Mouse (Mus musculus): ENCODE results near the gene Prex1. TPM values are rescaled to one million over a fixed set of nuclear protein-coding genes. Genes with fewer than 3 reads are reported as not detected.

Gene Prex1
- polyA plus RNA-seq, 1 experiment from 2014 or later = 31.9 TPM

- DNase-seq (ENCODE audit: low spot score) (no peak), ATAC-seq (ENCODE audit: insufficient read depth, low FRiP score, low TSS enrichment) (0 out of 2 replicates have a peak, but pooled peaks have one; percentile 27)
- Histone ChIP-seq H3K27me3 (ENCODE audit: control insufficient read depth, insufficient read depth, low read length) (no peaks in the 10 kb centered on the region), H3K4me2 (ENCODE audit: low read depth) (no peak overlapping the region), H3K9me3 (ENCODE audit: control insufficient read depth, low read length) (peaks cover 3% of the 10 kb centered on the region; the same call in 1 of the 2 replicates), H3K4me1 (ENCODE audit: control insufficient read depth, insufficient read depth, low read length) (peaks cover 11% of the 10 kb centered on the region), H3K9ac (ENCODE audit: low read length) (no peak overlapping the region), H3K4me3 (ENCODE audit: low read depth, low read length) (no peak overlapping the region), H3K36me3 (ENCODE audit: control insufficient read depth, insufficient read depth, low read length) (peaks cover 2% of the 10 kb centered on the region), H3K27ac (ENCODE audit: low read depth, low read length) (no peak overlapping the region)
- 37% methylated on average over 23 of the region's 23 CpGs for WGBS
These were observed 12.2 kb downstream of the Prex1 start for GRCm38 (mm10) chr2:166701248-166702112.

GRCm38 (mm10) chr2:166700732-166701131 is 12.9 kb downstream of the Prex1 start:
- DNase-seq (ENCODE audit: low spot score) (no peak), ATAC-seq (ENCODE audit: insufficient read depth, low FRiP score, low TSS enrichment) (no peak)
- Histone ChIP-seq H3K4me1 (ENCODE audit: control insufficient read depth, insufficient read depth, low read length) (peaks cover 11% of the 10 kb centered on the region), H3K4me3 (ENCODE audit: low read depth, low read length) (no peak overlapping the region), H3K27ac (ENCODE audit: low read depth, low read length) (no peak overlapping the region), H3K4me2 (ENCODE audit: low read depth) (no peak overlapping the region), H3K27me3 (ENCODE audit: control insufficient read depth, insufficient read depth, low read length) (no peaks in the 10 kb centered on the region), H3K9me3 (ENCODE audit: control insufficient read depth, low read length) (peaks cover 3% of the 10 kb centered on the region; the same call in 1 of the 2 replicates), H3K9ac (ENCODE audit: low read length) (no peak overlapping the region), H3K36me3 (ENCODE audit: control insufficient read depth, insufficient read depth, low read length) (peaks cover 2% of the 10 kb centered on the region)
- 82% methylated on average over 13 of the region's 13 CpGs for WGBS

DNA sequence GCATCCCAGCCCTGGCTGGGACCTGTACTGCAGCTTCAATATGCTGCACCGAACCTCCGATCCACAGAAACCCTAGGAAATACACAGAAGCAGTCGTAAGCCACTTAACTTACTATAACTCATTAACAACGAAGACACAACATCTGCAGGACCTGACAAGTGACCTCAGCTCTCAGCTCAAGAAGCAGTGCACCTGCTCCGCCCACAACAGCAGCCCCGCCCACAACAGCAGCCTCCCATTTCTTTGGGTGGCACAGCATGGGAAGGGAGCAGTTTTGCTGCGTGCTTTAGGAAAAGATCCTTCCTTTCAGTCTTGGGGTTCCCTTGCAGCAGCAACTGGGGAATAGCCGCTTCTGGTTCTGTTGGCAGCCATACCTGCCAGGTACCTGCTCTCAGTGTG is 13.5 kb downstream of the Prex1 start:
- DNase-seq (ENCODE audit: low spot score) (no peak), ATAC-seq (ENCODE audit: insufficient read depth, low FRiP score, low TSS enrichment) (no peak)
- H3K4me2 ChIP-seq (ENCODE audit: low read depth) = no peak overlapping the region
- H3K27ac ChIP-seq (ENCODE audit: low read depth, low read length) = no peak overlapping the region
- WGBS = 54% methylated on average over 8 of the region's 8 CpGs
- no peak overlapping the region for H3K4me3 ChIP-seq (ENCODE audit: low read depth, low read length)
- H3K27me3 ChIP-seq (ENCODE audit: control insufficient read depth, insufficient read depth, low read length) = no peaks in the 10 kb centered on the region
- no peak overlapping the region for H3K9ac ChIP-seq (ENCODE audit: low read length)
- H3K4me1 ChIP-seq (ENCODE audit: control insufficient read depth, insufficient read depth, low read length) = peaks cover 11% of the 10 kb centered on the region
- H3K36me3 ChIP-seq (ENCODE audit: control insufficient read depth, insufficient read depth, low read length) = peaks cover 2% of the 10 kb centered on the region
- peaks cover 3% of the 10 kb centered on the region; the same call in 1 of the 2 replicates for H3K9me3 ChIP-seq (ENCODE audit: control insufficient read depth, low read length)

GRCm38 (mm10) chr2:166699552-166699951 is 14.1 kb downstream of the Prex1 start:
- Histone ChIP-seq H3K4me2 (ENCODE audit: low read depth) (no peak overlapping the region), H3K27ac (ENCODE audit: low read depth, low read length) (no peak overlapping the region), H3K9me3 (ENCODE audit: control insufficient read depth, low read length) (no peaks in the 10 kb centered on the region), H3K4me3 (ENCODE audit: low read depth, low read length) (no peak overlapping the region), H3K4me1 (ENCODE audit: control insufficient read depth, insufficient read depth, low read length) (peaks cover 11% of the 10 kb centered on the region), H3K9ac (ENCODE audit: low read length) (no peak overlapping the region), H3K36me3 (ENCODE audit: control insufficient read depth, insufficient read depth, low read length) (no peaks in the 10 kb centered on the region; the same call in none of the 2 replicates), H3K27me3 (ENCODE audit: control insufficient read depth, insufficient read depth, low read length) (no peaks in the 10 kb centered on the region)
- ATAC-seq (ENCODE audit: insufficient read depth, low FRiP score, low TSS enrichment) (no peak), DNase-seq (ENCODE audit: low spot score) (no peak)
- 93% methylated on average over 5 of the region's 5 CpGs for WGBS

DNA sequence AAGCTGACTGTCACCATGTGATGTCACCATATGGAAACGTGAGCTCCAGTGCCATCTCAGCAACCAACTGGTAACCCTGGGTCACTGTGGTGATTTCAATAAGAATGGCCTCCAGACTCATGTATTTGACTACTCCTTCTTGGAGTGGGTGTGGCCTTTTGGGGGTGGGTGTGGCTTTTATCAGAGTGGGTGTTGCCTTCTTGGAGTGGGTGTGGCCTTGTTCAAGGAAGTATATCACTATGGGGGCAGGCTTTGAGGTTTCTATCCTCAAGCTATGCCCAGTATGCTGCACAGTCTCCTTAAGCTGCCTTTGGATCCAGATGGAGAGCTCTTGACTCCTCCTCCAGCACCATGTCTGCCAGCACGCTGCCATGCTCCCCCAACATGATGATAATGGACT is 19.0 kb downstream of the Prex1 start:
- Histone ChIP-seq H3K9me3 (ENCODE audit: control insufficient read depth, low read length) (no peaks in the 10 kb centered on the region), H3K4me3 (ENCODE audit: low read depth, low read length) (no peak overlapping the region), H3K9ac (ENCODE audit: low read length) (no peak overlapping the region), H3K27ac (ENCODE audit: low read depth, low read length) (no peak overlapping the region), H3K36me3 (ENCODE audit: control insufficient read depth, insufficient read depth, low read length) (no peaks in the 10 kb centered on the region), H3K27me3 (ENCODE audit: control insufficient read depth, insufficient read depth, low read length) (no peaks in the 10 kb centered on the region), H3K4me2 (ENCODE audit: low read depth) (no peak overlapping the region), H3K4me1 (ENCODE audit: control insufficient read depth, insufficient read depth, low read length) (peaks cover 17% of the 10 kb centered on the region)
- DNase-seq (ENCODE audit: low spot score) (no peak), ATAC-seq (ENCODE audit: insufficient read depth, low FRiP score, low TSS enrichment) (no peak)
- 97% methylated on average over 2 of the region's 2 CpGs for WGBS

- 78% methylated on average over 4 of the region's 4 CpGs for WGBS
- no peaks in the 10 kb centered on the region for H3K27me3 ChIP-seq (ENCODE audit: control insufficient read depth, insufficient read depth, low read length)
- peaks cover 17% of the 10 kb centered on the region for H3K4me1 ChIP-seq (ENCODE audit: control insufficient read depth, insufficient read depth, low read length)
- DNase-seq (ENCODE audit: low spot score) (no peak), ATAC-seq (ENCODE audit: insufficient read depth, low FRiP score, low TSS enrichment) (no peak)
- no peak overlapping the region for H3K27ac ChIP-seq (ENCODE audit: low read depth, low read length)
- no peaks in the 10 kb centered on the region for H3K36me3 ChIP-seq (ENCODE audit: control insufficient read depth, insufficient read depth, low read length)
- H3K9ac ChIP-seq (ENCODE audit: low read length) = no peak overlapping the region
- H3K4me2 ChIP-seq (ENCODE audit: low read depth) = no peak overlapping the region
- H3K4me3 ChIP-seq (ENCODE audit: low read depth, low read length) = no peak overlapping the region
- H3K9me3 ChIP-seq (ENCODE audit: control insufficient read depth, low read length) = no peaks in the 10 kb centered on the region
These were observed 20.2 kb downstream of the Prex1 start for GRCm38 (mm10) chr2:166693394-166693793.

DNA sequence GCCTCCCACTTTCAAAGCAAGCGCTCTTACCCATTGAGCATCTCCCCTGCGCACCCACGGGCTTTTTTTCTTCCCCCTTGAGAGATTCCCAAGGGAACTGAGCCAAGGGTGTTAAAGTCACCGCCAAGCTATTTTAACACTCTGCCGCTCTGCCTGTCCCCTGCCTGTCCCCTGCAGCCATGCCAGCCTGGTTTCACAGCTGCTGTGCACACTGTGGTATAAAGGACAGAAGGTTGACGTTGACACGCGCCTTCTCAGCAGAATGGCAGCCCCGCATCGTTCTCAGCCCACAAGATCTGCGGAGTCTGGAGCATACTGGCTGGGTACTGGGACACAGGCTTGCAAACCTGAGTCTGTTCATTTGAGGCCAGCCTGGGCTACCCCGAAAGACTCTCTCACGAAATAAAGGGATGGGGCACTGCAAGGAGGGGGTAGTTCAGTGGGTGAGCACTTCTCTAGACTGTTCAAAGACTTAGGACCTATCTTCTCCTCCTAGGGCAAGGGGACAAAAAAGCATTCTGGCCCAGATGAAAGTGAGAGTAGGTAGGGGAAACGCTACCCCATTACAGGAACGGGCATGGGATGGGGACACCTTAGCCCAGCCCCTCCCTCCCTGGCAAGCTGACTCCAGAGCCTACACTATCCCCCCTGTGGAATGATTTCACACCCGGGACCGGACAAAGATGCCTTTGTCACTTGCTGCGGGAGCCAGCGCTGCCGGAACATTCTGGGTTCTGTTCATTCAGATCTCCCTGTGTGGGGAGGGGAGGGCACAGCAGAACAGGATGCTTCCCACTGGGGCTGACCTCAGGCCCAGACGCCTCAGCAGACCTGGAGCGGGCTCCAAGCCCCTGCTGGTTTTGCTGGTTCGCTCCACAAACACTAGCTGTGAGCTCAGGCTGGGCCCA is 21.8 kb downstream of the Prex1 start:
- H3K9ac ChIP-seq (ENCODE audit: low read length) = peak overlapping the region; percentile 29
- no peak overlapping the region for H3K4me3 ChIP-seq (ENCODE audit: low read depth, low read length)
- DNase-seq (ENCODE audit: low spot score) (no peak), ATAC-seq (ENCODE audit: insufficient read depth, low FRiP score, low TSS enrichment) (peak; percentile 68; the same call in 1 of the 2 replicates)
- H3K4me2 ChIP-seq (ENCODE audit: low read depth) = no peak overlapping the region
- H3K4me1 ChIP-seq (ENCODE audit: control insufficient read depth, insufficient read depth, low read length) = peaks cover 26% of the 10 kb centered on the region
- H3K9me3 ChIP-seq (ENCODE audit: control insufficient read depth, low read length) = no peaks in the 10 kb centered on the region
- WGBS = 56% methylated on average over 23 of the region's 23 CpGs
- H3K27me3 ChIP-seq (ENCODE audit: control insufficient read depth, insufficient read depth, low read length) = no peaks in the 10 kb centered on the region
- peak overlapping the region; percentile 56 for H3K27ac ChIP-seq (ENCODE audit: low read depth, low read length)
- no peaks in the 10 kb centered on the region for H3K36me3 ChIP-seq (ENCODE audit: control insufficient read depth, insufficient read depth, low read length)

DNA sequence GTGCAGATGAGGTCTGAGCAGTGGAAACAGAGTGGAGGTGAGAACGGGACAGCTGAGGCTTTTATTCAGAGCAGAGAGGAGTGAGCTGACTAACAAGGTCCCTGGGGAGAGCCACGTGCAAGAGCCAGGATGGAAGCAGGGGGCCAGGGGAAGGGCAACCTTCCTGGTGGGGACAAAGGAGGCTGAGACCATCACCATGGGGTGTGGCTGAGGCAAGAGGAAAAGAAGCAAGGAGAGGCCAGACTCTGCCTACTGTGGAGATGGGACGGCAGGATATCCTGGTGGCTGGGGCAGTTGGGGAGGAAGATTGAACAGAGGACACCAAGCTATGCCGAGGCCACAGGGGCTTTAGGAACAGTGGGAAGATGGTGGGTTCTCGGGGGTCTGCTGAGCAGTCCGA is 26.7 kb downstream of the Prex1 start:
- 32% methylated on average over 6 of the region's 6 CpGs for WGBS
- ATAC-seq (ENCODE audit: insufficient read depth, low FRiP score, low TSS enrichment) = no peak
- no peak overlapping the region for H3K9ac ChIP-seq (ENCODE audit: low read length)
- H3K4me1 ChIP-seq (ENCODE audit: control insufficient read depth, insufficient read depth, low read length) = peaks cover 39% of the 10 kb centered on the region
- no peak overlapping the region for H3K27ac ChIP-seq (ENCODE audit: low read depth, low read length)
- no peaks in the 10 kb centered on the region for H3K36me3 ChIP-seq (ENCODE audit: control insufficient read depth, insufficient read depth, low read length)
- no peak for DNase-seq (ENCODE audit: low spot score)
- H3K4me2 ChIP-seq (ENCODE audit: low read depth) = no peak overlapping the region
- no peak overlapping the region for H3K4me3 ChIP-seq (ENCODE audit: low read depth, low read length)
- no peaks in the 10 kb centered on the region for H3K27me3 ChIP-seq (ENCODE audit: control insufficient read depth, insufficient read depth, low read length)
- no peaks in the 10 kb centered on the region for H3K9me3 ChIP-seq (ENCODE audit: control insufficient read depth, low read length)
